Mouse (Mus musculus): ENCODE measurements around the gene Cfap206.

DNA sequence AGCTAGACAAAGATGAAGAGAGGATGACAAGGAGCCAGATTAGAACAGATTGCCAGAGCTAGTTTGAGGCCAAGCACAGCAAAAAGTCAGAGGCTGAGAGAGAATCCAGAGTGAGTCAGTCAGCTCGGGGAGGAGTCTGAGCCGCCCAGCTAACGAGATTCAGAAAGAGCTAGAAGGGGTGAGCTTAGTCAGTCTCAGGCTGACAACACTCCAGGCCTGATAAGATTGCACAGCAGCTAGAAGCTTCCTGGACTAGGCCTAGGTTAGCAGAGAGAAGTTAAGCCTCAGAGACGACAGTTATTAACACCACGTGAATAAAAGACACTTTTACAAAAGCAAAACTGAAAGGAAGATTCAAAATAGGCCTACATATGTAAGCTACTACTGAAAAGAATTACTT, 62.1 kb downstream of the Cfap206 start:
- TF ChIP-seq MYOD1 (IDR thresholded peaks at IDR 0.05; ENCODE audit: control insufficient read depth, insufficient read length, low read depth) (no peak), CTCF (IDR thresholded peaks at IDR 0.05; ENCODE audit: control insufficient read depth, insufficient read depth, insufficient read length) (no peak), FOSL1 (IDR thresholded peaks at IDR 0.05; ENCODE audit: insufficient read depth, low read length, poor library complexity, severe bottlenecking) (no peak)

Measured in C2C12 (cell line).